ENCODE assay signal across 10 mouse cellular contexts in the genomic region with DNA sequence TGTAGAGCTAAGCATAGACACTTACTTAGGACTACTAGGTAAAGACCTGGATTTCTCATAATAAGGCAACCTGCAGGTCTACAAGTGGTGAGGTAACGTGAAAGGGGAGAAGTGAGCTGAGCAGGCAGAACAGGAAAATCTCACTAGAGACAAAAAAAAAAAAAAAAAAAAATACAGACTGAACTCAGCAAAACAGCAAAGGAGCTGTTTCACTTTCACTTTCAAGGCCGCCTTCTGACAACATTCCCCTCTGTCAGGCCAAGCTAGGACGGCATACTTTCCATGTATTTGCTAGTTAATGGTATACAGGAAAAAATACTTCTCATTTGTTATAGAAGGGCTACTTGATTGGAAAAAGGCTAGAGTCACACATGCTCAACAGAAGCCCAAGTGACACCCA. TPM values are rescaled to one million over a fixed set of nuclear protein-coding genes. Genes with fewer than 3 reads are reported as not detected.
DNase-seq lines count a peak whose midpoint lies in the region; ATAC-seq and TF ChIP-seq lines count a peak whose summit lies in the region.
"Had no signal": no experiment of that assay in that cellular context is flagged by ENCODE, and none has a peak within 500 bp of the region (broad histone marks: within the 10 kb centered on the region; RNA-seq: fewer than 3 reads in every experiment).

No protein-coding gene starts in this region.

- peak; percentile 35 for DNase-seq in urinary bladder, postnatal 14 days (ENCODE audit: low spot score)
- no peak for DNase-seq in urinary bladder, adult 18-20 months (ENCODE audit: low spot score in 2 of 2)
- DNase-seq in heart, postnatal 0 days (ENCODE audit: low spot score), result no peak
- peak; percentile 44 for DNase-seq in lung, postnatal 14 days
- DNase-seq in hindbrain, postnatal 0 days (ENCODE audit: low spot score), result no peak
- DNase-seq in gastrocnemius, postnatal 14 days, result no peak
- DNase-seq in ovary, adult 18-20 months (ENCODE audit: low spot score), result no peak

- H3K4me2 ChIP-seq in heart, postnatal 0 days (ENCODE audit: low read depth, low read length), result peak overlapping the region; percentile 52
- no peak overlapping the region for H3K4me2 ChIP-seq in hindbrain, postnatal 0 days (ENCODE audit: low read depth, low read length)
- H3K4me2 ChIP-seq: limb, embryonic 15.5 days had no signal

- WGBS in heart, postnatal 0 days, result 44% methylated on average over 3 of the region's 3 CpGs
- 76% methylated on average over 3 of the region's 3 CpGs for WGBS in hindbrain, postnatal 0 days

- H3K27ac ChIP-seq in heart, postnatal 0 days (ENCODE audit: low read depth), result no peak overlapping the region
- no peak overlapping the region for H3K27ac ChIP-seq in hindbrain, postnatal 0 days
- H3K27ac ChIP-seq: forebrain, embryonic 10.5 days; limb, embryonic 15.5 days had no signal

- H3K9ac ChIP-seq in heart, postnatal 0 days (replicated peaks; ENCODE audit: low read depth, low read length), result no peak overlapping the region
- H3K9ac ChIP-seq in hindbrain, postnatal 0 days (replicated peaks; ENCODE audit: low read length), result no peak overlapping the region
- H3K9ac ChIP-seq: limb, embryonic 15.5 days had no signal

- peak overlapping the region; percentile 11; the same call in 1 of the 2 replicates for H3K4me3 ChIP-seq in heart, postnatal 0 days (ENCODE audit: low read depth, low read length)
- no peak overlapping the region for H3K4me3 ChIP-seq in hindbrain, postnatal 0 days (ENCODE audit: low read length)
- H3K4me3 ChIP-seq: forebrain, embryonic 10.5 days; limb, embryonic 15.5 days had no signal

- H3K4me1 ChIP-seq in heart, postnatal 0 days (ENCODE audit: control insufficient read depth, insufficient read depth), result peaks cover 4% of the 10 kb centered on the region
- no peaks in the 10 kb centered on the region for H3K4me1 ChIP-seq in hindbrain, postnatal 0 days (ENCODE audit: insufficient read depth, low read length)
- H3K4me1 ChIP-seq: limb, embryonic 15.5 days had no signal

- no peak for TF ChIP-seq CTCF in heart, postnatal 0 days (IDR thresholded peaks at IDR 0.05; ENCODE audit: low read depth)
- no peak for TF ChIP-seq CTCF in hindbrain, postnatal 0 days (IDR thresholded peaks at IDR 0.05; ENCODE audit: low read depth)

- TF ChIP-seq EP300 in heart, postnatal 0 days (IDR thresholded peaks at IDR 0.05; ENCODE audit: low read depth), result no peak

- no peaks in the 10 kb centered on the region for H3K36me3 ChIP-seq in heart, postnatal 0 days (replicated peaks; ENCODE audit: control insufficient read depth, insufficient read depth, low read length)
- H3K36me3 ChIP-seq in hindbrain, postnatal 0 days (ENCODE audit: insufficient read depth, low read length), result no peaks in the 10 kb centered on the region
- H3K36me3 ChIP-seq: forebrain, embryonic 10.5 days; limb, embryonic 15.5 days had no signal

- no peaks in the 10 kb centered on the region for H3K9me3 ChIP-seq in heart, postnatal 0 days (replicated peaks; ENCODE audit: control insufficient read depth, low read length)
- no peaks in the 10 kb centered on the region for H3K9me3 ChIP-seq in hindbrain, postnatal 0 days (ENCODE audit: low read length)
- H3K9me3 ChIP-seq: forebrain, embryonic 10.5 days; limb, embryonic 15.5 days had no signal

- intact Hi-C loops in gastrocnemius, postnatal 14 days (cut with DNase I; ENCODE audit: low total_unique reads), result no loop called here

- no peak for ATAC-seq in heart, postnatal 0 days (ENCODE audit: insufficient read depth, low read depth)
- no peak for ATAC-seq in hindbrain, postnatal 0 days
- ATAC-seq in monocyte, adult 5-6 weeks (replicated peaks; ENCODE audit: insufficient number of reproducible peaks, low FRiP score, low TSS enrichment, poor library complexity, severe bottlenecking), result no peak; the same call in 1 of the 2 replicates

- H3K27me3 ChIP-seq in heart, postnatal 0 days (ENCODE audit: control insufficient read depth, insufficient read depth, low read length), result no peaks in the 10 kb centered on the region
- no peaks in the 10 kb centered on the region for H3K27me3 ChIP-seq in hindbrain, postnatal 0 days (ENCODE audit: insufficient read depth, low read length)
- H3K27me3 ChIP-seq: limb, embryonic 15.5 days had no signal

RNA-seq across cellular contexts. Expression of a gene that starts 10.0 kb away (rescaled TPM):
- total RNA-seq in heart, postnatal 0 days (2014; rRNA removed; ENCODE audit: low replicate concordance), result 110 and 112 TPM in 2 replicates
- 13.4 and 13.9 TPM in 2 replicates for polyA plus RNA-seq in heart, postnatal 0 days (2015; fragmentation: Nextera tagmentation; extraction: Ambion mirVana)
- 68.3 and 76.3 TPM in 2 replicates for total RNA-seq in hindbrain, postnatal 0 days (2014; rRNA removed)
- 10.3 and 11.1 TPM in 2 replicates for polyA plus RNA-seq in hindbrain, postnatal 0 days (2015; fragmentation: Nextera tagmentation; extraction: Ambion mirVana)
- total RNA-seq in gastrocnemius, postnatal 14 days (2021), result 10 to 100 TPM; 85.7 TPM
- 69.3 to 102 TPM (median 72.9 TPM) in 3 replicates for total RNA-seq in monocyte, adult 5-6 weeks (2017)

Comparison
In these comparisons a context has a peak if more than half of its experiments do, and no peak if none do; other contexts are left out.
1. DNase-seq: peak in urinary bladder, postnatal 14 days (single experiment) and lung, postnatal 14 days (single experiment); none in urinary bladder, adult 18-20 months (0 of 2), heart, postnatal 0 days (single experiment), hindbrain, postnatal 0 days (single experiment), gastrocnemius, postnatal 14 days (single experiment) and ovary, adult 18-20 months (single experiment).